Mouse (Mus musculus) ZHBTc4 (cell line): ENCODE measurements at regions not wholly inside any gene's neighbourhood (a gene's known extent, or its start where the extent isn't known, plus 50 kb on each side); places are given as distances from the start of the nearest gene placed in this dataset.

Source experiments
- DNase-seq: peaks from one replicate; pipeline ENCODE4 v3.0.0-alpha.2; 2011; ENCODE audit warnings: low read depth, low spot score

GRCm38 (mm10) chr6:14046560-14046959 is 175.2 kb upstream of the 2610001J05Rik start:
- no peak for DNase-seq

GRCm38 (mm10) chr6:14044654-14045053 is 173.3 kb upstream of the 2610001J05Rik start:
- DNase-seq: no peak

GRCm38 (mm10) chr6:14025898-14026297 is 154.6 kb upstream of the 2610001J05Rik start:
- no peak for DNase-seq

GRCm38 (mm10) chr6:14018928-14019327 is 147.6 kb upstream of the 2610001J05Rik start:
- DNase-seq: no peak

- DNase-seq: no peak
These were observed 111.5 kb upstream of the 2610001J05Rik start for GRCm38 (mm10) chr6:13982606-13983389.

GRCm38 (mm10) chr6:13974710-13975506 is 103.6 kb upstream of the 2610001J05Rik start:
- no peak for DNase-seq

- DNase-seq: no peak
These were observed 93.2 kb upstream of the 2610001J05Rik start for GRCm38 (mm10) chr6:13964471-13964870.

GRCm38 (mm10) chr6:13964013-13964412 is 92.7 kb upstream of the 2610001J05Rik start:
- DNase-seq: no peak

GRCm38 (mm10) chr6:13949640-13950039 is 78.3 kb upstream of the 2610001J05Rik start:
- DNase-seq: no peak

GRCm38 (mm10) chr6:13920809-13921760 is 49.8 kb upstream of the 2610001J05Rik start:
- no peak for DNase-seq
